Mouse (Mus musculus): Measurements from ENCODE around the gene Mapt. TPM values are rescaled to one million over a fixed set of nuclear protein-coding genes. Genes with fewer than 3 reads are reported as not detected.

The Mapt gene
- polyA plus RNA-seq, 1 experiment from 2014 or later, result 33.0 TPM

DNA sequence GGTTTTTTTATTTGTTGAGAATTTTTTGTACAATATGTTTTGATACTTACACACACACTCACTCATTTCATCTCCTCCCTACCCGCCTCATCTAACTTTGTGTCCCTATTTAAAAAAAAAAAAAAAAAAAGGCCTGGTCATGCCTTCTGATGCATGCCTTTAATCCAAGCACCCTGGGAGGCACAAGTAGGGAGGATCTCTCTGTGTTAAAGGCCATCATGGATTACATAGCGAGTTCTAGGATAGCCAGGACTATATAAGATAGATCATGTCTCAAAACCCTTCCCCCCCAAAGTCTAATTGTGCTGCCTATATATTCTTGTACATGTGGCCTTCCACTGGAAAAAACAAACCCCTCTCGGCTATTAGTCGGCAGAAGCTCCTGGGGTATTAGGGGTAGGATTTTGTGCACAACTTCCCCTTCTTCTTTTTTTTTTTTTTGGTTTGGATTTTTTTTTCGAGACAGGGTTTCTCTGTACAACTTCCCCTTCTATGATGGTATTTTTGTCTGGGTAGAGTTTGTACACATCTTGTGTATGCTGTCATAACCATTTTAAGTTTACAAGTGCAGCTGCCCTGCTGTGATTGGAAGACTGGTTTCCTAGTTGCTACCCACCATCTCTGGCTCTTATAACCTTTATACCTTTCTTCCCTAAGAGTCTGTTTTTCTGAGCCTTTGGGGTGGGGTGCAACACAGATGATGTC is 136.4 kb downstream of the Mapt start:
- no peak for DNase-seq (ENCODE audit: low spot score)
- no peaks in the 10 kb centered on the region for H3K9me3 ChIP-seq (ENCODE audit: control insufficient read depth, low read length)
- H3K4me2 ChIP-seq (ENCODE audit: low read depth, low read length, severe bottlenecking), result no peak overlapping the region
- no peak overlapping the region for H3K27ac ChIP-seq (ENCODE audit: low read depth, low read length)
- H3K9ac ChIP-seq (ENCODE audit: low read length), result no peak overlapping the region
- 92% methylated on average over 5 of the region's 5 CpGs for WGBS
- ATAC-seq (replicated peaks; ENCODE audit: low FRiP score), result no peak
- no peaks in the 10 kb centered on the region for H3K36me3 ChIP-seq (ENCODE audit: control insufficient read depth, insufficient read depth, low read length)
- H3K27me3 ChIP-seq (ENCODE audit: control insufficient read depth, insufficient read depth, low read length), result no peaks in the 10 kb centered on the region
- H3K4me3 ChIP-seq (ENCODE audit: low read depth, low read length), result no peak overlapping the region
- H3K4me1 ChIP-seq (replicated peaks; ENCODE audit: control insufficient read depth, insufficient read depth, low read length), result no peaks in the 10 kb centered on the region

DNA sequence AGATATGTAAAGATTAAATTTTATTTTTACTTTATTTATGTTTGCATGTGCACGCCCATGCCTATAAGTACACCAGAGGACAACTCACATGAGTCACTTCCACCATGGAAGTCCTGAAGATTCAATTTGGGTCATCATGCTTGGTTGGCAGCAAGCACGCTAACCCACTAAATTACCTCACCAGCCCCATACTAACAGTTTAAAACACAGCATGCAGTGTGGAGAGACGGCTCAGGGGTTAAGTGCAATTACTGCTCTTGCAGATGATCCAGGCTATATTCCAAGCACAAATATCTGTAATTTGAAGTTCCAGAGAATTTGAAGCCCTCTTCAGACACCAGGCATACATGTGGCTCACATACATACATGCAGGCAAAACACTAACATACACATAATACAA is 145.1 kb downstream of the Mapt start:
- Histone ChIP-seq H3K9me3 (ENCODE audit: control insufficient read depth, low read length) (no peaks in the 10 kb centered on the region), H3K27ac (ENCODE audit: low read depth, low read length) (no peak overlapping the region), H3K4me2 (ENCODE audit: low read depth, low read length, severe bottlenecking) (no peak overlapping the region), H3K4me3 (ENCODE audit: low read depth, low read length) (no peak overlapping the region), H3K4me1 (replicated peaks; ENCODE audit: control insufficient read depth, insufficient read depth, low read length) (no peaks in the 10 kb centered on the region), H3K27me3 (ENCODE audit: control insufficient read depth, insufficient read depth, low read length) (no peaks in the 10 kb centered on the region), H3K9ac (ENCODE audit: low read length) (no peak overlapping the region), H3K36me3 (ENCODE audit: control insufficient read depth, insufficient read depth, low read length) (no peaks in the 10 kb centered on the region)
- no peak for DNase-seq (ENCODE audit: low spot score)
- WGBS, result 94% methylated on average over 3 of the region's 3 CpGs
- ATAC-seq (replicated peaks; ENCODE audit: low FRiP score), result no peak

DNA sequence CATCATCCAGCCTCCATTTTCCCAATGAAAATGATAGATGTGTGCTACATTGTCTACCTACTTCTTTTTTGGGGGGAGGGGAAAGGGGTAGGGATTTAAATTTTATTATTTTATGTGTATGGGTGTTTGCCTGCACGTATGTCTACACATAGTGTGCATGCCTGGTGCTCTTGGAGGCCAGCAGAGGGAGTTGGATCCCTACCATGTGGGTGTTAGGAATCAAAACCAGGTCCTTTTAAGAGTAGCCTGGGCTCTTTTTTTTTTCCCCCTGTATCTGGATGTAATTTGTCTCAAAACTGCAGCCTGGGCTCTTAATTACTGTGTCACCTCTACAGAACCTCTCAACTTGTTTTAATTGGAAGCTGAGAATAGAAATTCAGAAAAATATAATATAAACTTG is 148.4 kb downstream of the Mapt start:
- Histone ChIP-seq H3K36me3 (ENCODE audit: control insufficient read depth, insufficient read depth, low read length) (no peaks in the 10 kb centered on the region), H3K9me3 (ENCODE audit: control insufficient read depth, low read length) (no peaks in the 10 kb centered on the region), H3K27ac (ENCODE audit: low read depth, low read length) (no peak overlapping the region), H3K4me2 (ENCODE audit: low read depth, low read length, severe bottlenecking) (no peak overlapping the region), H3K4me1 (replicated peaks; ENCODE audit: control insufficient read depth, insufficient read depth, low read length) (no peaks in the 10 kb centered on the region), H3K4me3 (ENCODE audit: low read depth, low read length) (no peak overlapping the region), H3K9ac (ENCODE audit: low read length) (no peak overlapping the region), H3K27me3 (ENCODE audit: control insufficient read depth, insufficient read depth, low read length) (no peaks in the 10 kb centered on the region)
- DNase-seq (ENCODE audit: low spot score) (no peak), ATAC-seq (replicated peaks; ENCODE audit: low FRiP score) (no peak)
- 91% methylated on average over 1 of the region's 1 CpGs for WGBS

Small RNA genes within 50 kb of the gene (microRNA-seq; reads per million reads assigned to microRNA genes)
- not detected for gene Gm47310 (ENCODE audit: insufficient number of aligned reads)

Other genes starting within 250 kb of the Mapt start
- 0.24 TPM in 1 of 2 replicates, not detected in the other for gene Crhr1, start 98.5 kb upstream of the Mapt start, polyA plus RNA-seq (2014; fragmentation: Nextera tagmentation; extraction: Ambion mirVana)
- not detected in 2 replicates for gene Sppl2c, start 45.1 kb upstream of the Mapt start, polyA plus RNA-seq (2014; fragmentation: Nextera tagmentation; extraction: Ambion mirVana)
- 35.4 and 35.6 TPM in 2 replicates for gene Kansl1, start 237.5 kb downstream of the Mapt start, polyA plus RNA-seq (2014; fragmentation: Nextera tagmentation; extraction: Ambion mirVana)

All from forebrain, embryonic 11.5 days (tissue).